Mouse (Mus musculus): ENCODE results near the gene Gtf2a1.

DNA sequence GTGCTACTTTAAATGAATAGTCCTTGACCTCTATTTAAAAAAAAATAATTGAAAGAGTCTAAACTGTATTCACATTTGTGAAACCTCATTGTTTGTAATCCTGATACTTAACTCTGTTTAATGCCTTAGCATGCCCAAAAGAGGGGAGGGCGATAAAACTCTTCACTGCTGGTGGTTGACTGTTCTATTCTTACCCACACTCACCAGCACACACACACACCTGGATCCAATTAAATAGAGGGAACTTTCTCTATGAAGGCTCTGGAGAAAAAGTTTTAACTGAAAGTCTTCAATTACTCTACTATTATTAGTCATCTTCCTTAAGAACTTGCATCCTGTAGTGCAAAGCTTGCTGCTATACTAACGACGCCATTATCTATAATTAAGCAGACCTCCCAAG lies 72.5 kb downstream of the Gtf2a1 start:
- TF ChIP-seq CTCF (IDR thresholded peaks at IDR 0.05; ENCODE audit: insufficient read depth, low read length) = no peak
- TF ChIP-seq POLR2A (IDR thresholded peaks at IDR 0.05; ENCODE audit: borderline replicate concordance, extremely low read depth, low read depth, low read length) = no peak
